Mouse (Mus musculus) neural tube, embryonic 13.5 days (tissue): ENCODE data around the gene Gm3298. TPM values are rescaled to one million over a fixed set of nuclear protein-coding genes. Genes with fewer than 3 reads are reported as not detected.
"Not testable (repeated sequence)": the region's sequence is repeated elsewhere in the genome, so short reads cannot be mapped to it uniquely, and the experiment has no call there.

Experiments
- ATAC-seq: fragments of 200-750 bp; cut with Nextera tagmentation; 2 replicates; pipeline ENCODE4 v1.8.0; 2017; ENCODE audit warnings: low read depth, mild to moderate bottlenecking, moderate TSS enrichment, moderate library complexity
- H3K27ac ChIP-seq: fragments of 300-500 bp; sonication (generic); replicated peaks from 2 replicates; pipeline ENCODE4 v1.5.1; 2015; ENCODE audit warnings: moderate library complexity, mild to moderate bottlenecking, inconsistent platforms
- H3K27me3 ChIP-seq: fragments of 300-500 bp; sonication (generic); 2 replicates; pipeline ENCODE4 v1.6.1; 2015; ENCODE audit warnings: mild to moderate bottlenecking, inconsistent platforms
- H3K36me3 ChIP-seq: fragments of 300-500 bp; sonication (generic); 2 replicates; pipeline ENCODE4 v1.6.1; 2015; ENCODE audit warnings: mild to moderate bottlenecking, inconsistent platforms
- H3K4me1 ChIP-seq: fragments of 300-500 bp; sonication (generic); replicated peaks from 2 replicates; pipeline ENCODE4 v1.6.1; 2015; ENCODE audit warnings: inconsistent platforms
- H3K4me2 ChIP-seq: fragments of 300-500 bp; sonication (generic); 2 replicates; pipeline ENCODE4 v1.6.1; 2015; ENCODE audit warnings: inconsistent platforms, mild to moderate bottlenecking, moderate library complexity
- H3K4me3 ChIP-seq: fragments of 300-500 bp; sonication (generic); 2 replicates; pipeline ENCODE4 v1.5.1; 2015; ENCODE audit warnings: mild to moderate bottlenecking, inconsistent platforms
- H3K9ac ChIP-seq: fragments of 300-500 bp; sonication (generic); 2 replicates; pipeline ENCODE4 v1.6.1; 2015; ENCODE audit warnings: moderate library complexity, mild to moderate bottlenecking, inconsistent platforms
- H3K9me3 ChIP-seq: fragments of 300-500 bp; sonication (generic); 2 replicates; pipeline ENCODE4 v1.6.1; 2016; ENCODE audit warnings: inconsistent platforms
- WGBS: fragments of 180-500 bp; shearing (Covaris S2); methylation state at CpG from one replicate; pipeline ENCODE4 v1.1.7; 2015; 5-methylcytosine and 5-hydroxymethylcytosine counted together
- polyA plus RNA-seq: library from polyadenylated mRNA; unstranded; fragments of >200 nt; fragmentation: Nextera tagmentation; extraction: Ambion mirVana; gene quantifications from 2 replicates; pipeline ENCODE4 v1.2.1, GENCODE M21; 2015

Gm3298 gene
- polyA plus RNA-seq: 1.8 TPM in 1 of 2 replicates, not detected in the other

- not testable (repeated sequence) for H3K9me3 ChIP-seq, H3K4me2 ChIP-seq, H3K27me3 ChIP-seq, H3K4me3 ChIP-seq, H3K27ac ChIP-seq, H3K4me1 ChIP-seq, ATAC-seq, H3K9ac ChIP-seq, H3K36me3 ChIP-seq
- 78% methylated on average over 1 of the region's 2 CpGs for WGBS
Measured at GRCm38 (mm10) chr14:5015591-5015990, at the start of gene Gm3298. Gene Gm3298 (plus strand): TSS chr14:5015891.

GRCm38 (mm10) chr14:4983635-4984034, 32.1 kb upstream of the Gm3298 start, which contains the start of gene Gm8297:
Gene Gm8297 (plus strand): TSS chr14:4983935.
- H3K36me3 ChIP-seq, H3K4me3 ChIP-seq, H3K27me3 ChIP-seq, ATAC-seq, H3K27ac ChIP-seq, H3K4me2 ChIP-seq, H3K4me1 ChIP-seq, H3K9ac ChIP-seq, H3K9me3 ChIP-seq: not testable (repeated sequence)

GRCm38 (mm10) chr14:5050329-5050728, 34.6 kb downstream of the Gm3298 start, which contains the start of gene 4930555G01Rik:
Gene 4930555G01Rik (plus strand): TSS chr14:5050629.
- H3K9me3 ChIP-seq, H3K4me3 ChIP-seq, H3K4me1 ChIP-seq, H3K9ac ChIP-seq, H3K27me3 ChIP-seq, H3K27ac ChIP-seq, H3K36me3 ChIP-seq, ATAC-seq, H3K4me2 ChIP-seq: not testable (repeated sequence)
- WGBS: no CpG with 5 or more reads among the region's 3 CpGs

Other genes starting within 250 kb of the Gm3298 start
- not detected in 2 replicates for gene Gm9602, start 239.6 kb upstream of the Gm3298 start, polyA plus RNA-seq
- gene Gm3269, start 177.8 kb upstream of the Gm3298 start, polyA plus RNA-seq: not detected in 2 replicates
- 2.2 and 3.2 TPM in 2 replicates for gene Gm3264, start 160.3 kb upstream of the Gm3298 start, polyA plus RNA-seq
- 0.29 and 0.33 TPM in 2 replicates for gene Gm3278, start 123.5 kb upstream of the Gm3298 start, polyA plus RNA-seq
- not detected in 2 replicates for gene Gm8297, start 32.0 kb upstream of the Gm3298 start, polyA plus RNA-seq
- not detected in 2 replicates for gene 4930555G01Rik, start 34.7 kb downstream of the Gm3298 start, polyA plus RNA-seq
- gene Gm8281, start 55.1 kb downstream of the Gm3298 start, polyA plus RNA-seq: 6.8 and 6.9 TPM in 2 replicates
- gene Gm8279, start 115.6 kb downstream of the Gm3298 start, polyA plus RNA-seq: not detected in 2 replicates
- not detected in 2 replicates for gene Gm3317, start 148.6 kb downstream of the Gm3298 start, polyA plus RNA-seq
- not detected in 2 replicates for gene Gm8271, start 169.9 kb downstream of the Gm3298 start, polyA plus RNA-seq
- not detected in 2 replicates for gene Gm3526, start 244.7 kb downstream of the Gm3298 start, polyA plus RNA-seq